Mouse (Mus musculus) C2C12 (cell line): ENCODE results near the gene Mrtfa.

Source experiments
- CEBPB ChIP-seq: IDR thresholded peaks from one replicate; pipeline ENCODE4 v1.6.1; 2011; ENCODE audit warnings: low read depth, mild to moderate bottlenecking, control low read depth, moderate library complexity
- CTCF ChIP-seq: IDR thresholded peaks from one replicate; pipeline ENCODE4 v1.5.1; 2011; ENCODE audit not compliant: control insufficient read depth, insufficient read depth, insufficient read length
- FOSL1 ChIP-seq: IDR thresholded peaks from one replicate; pipeline ENCODE4 v1.8.0; 2011; ENCODE audit warnings: mild to moderate bottlenecking, low read length; ENCODE audit not compliant: poor library complexity, insufficient read depth, severe bottlenecking
- MAX ChIP-seq: IDR thresholded peaks from one replicate; pipeline ENCODE4 v1.6.1; 2011; ENCODE audit warnings: mild to moderate bottlenecking, control low read depth
- MYOD1 ChIP-seq: IDR thresholded peaks from one replicate; pipeline ENCODE4 v1.6.1; 2011; ENCODE audit warnings: low read depth; ENCODE audit not compliant: control insufficient read depth, insufficient read length
- MYOG ChIP-seq: IDR thresholded peaks from one replicate; pipeline ENCODE4 v1.6.1; 2011; ENCODE audit not compliant: control insufficient read depth, insufficient read length; ENCODE audit errors: extremely low read depth
- USF1 ChIP-seq: IDR thresholded peaks from one replicate; pipeline ENCODE4 v1.6.1; 2011; ENCODE audit warnings: low read depth, mild to moderate bottlenecking, control low read depth, moderate library complexity

DNA sequence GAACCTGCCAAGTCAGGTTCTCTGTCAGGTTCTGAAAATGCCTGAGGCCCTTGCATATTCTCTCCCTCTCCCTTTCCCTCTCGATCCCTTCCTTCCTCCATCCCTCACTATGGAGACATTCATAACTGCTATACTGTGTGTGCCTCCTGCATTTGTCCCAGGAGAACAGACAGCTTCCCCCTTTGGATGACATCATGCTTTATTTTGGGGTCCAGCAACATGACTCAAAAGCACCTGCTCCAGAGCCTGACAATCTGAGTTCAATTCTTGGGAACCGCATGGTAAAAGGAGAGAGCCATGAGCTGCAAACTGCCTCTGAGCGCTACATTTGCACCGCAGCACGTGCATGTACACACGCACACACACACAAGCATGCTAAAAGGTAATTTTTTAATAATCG lies 12.7 kb downstream of the Mrtfa start:
- no peak for TF ChIP-seq CTCF
- no peak for TF ChIP-seq MAX
- TF ChIP-seq MYOG: no peak
- peak; percentile 38 for TF ChIP-seq MYOD1
- no peak for TF ChIP-seq USF1
- no peak for TF ChIP-seq CEBPB
- TF ChIP-seq FOSL1: no peak
